Mouse (Mus musculus) splenic B cell, adult 2 months (primary cell): ENCODE results near the gene Glrb.

Experiments used
- DNase-seq: peaks from one replicate; pipeline ENCODE4 v3.0.0-alpha.2; 2011; ENCODE audit warnings: low read depth, low spot score
- H3K27me3 ChIP-seq: 2 replicates; pipeline ENCODE4 v1.6.1; 2012; ENCODE audit warnings: mild to moderate bottlenecking, low read length, moderate library complexity, mixed read lengths; ENCODE audit not compliant: control insufficient read depth, poor library complexity, insufficient read depth, severe bottlenecking
- H3K36me3 ChIP-seq: 2 replicates; pipeline ENCODE4 v1.6.1; 2012; ENCODE audit warnings: mild to moderate bottlenecking, low read length, moderate library complexity, mixed read lengths; ENCODE audit not compliant: control insufficient read depth, poor library complexity, insufficient read depth, severe bottlenecking

Gene Glrb

GRCm38 (mm10) chr3:80871472-80872171, 41.8 kb downstream of the Glrb start:
- DNase-seq, result no peak
- no peaks in the 10 kb centered on the region for H3K27me3 ChIP-seq
- no peaks in the 10 kb centered on the region for H3K36me3 ChIP-seq

GRCm38 (mm10) chr3:80867328-80867727, 46.1 kb downstream of the Glrb start:
- Histone ChIP-seq H3K27me3 (no peaks in the 10 kb centered on the region), H3K36me3 (no peaks in the 10 kb centered on the region)
- DNase-seq, result no peak

GRCm38 (mm10) chr3:80852912-80853507, 60.5 kb downstream of the Glrb start:
- no peaks in the 10 kb centered on the region for H3K27me3 ChIP-seq
- DNase-seq, result no peak
- no peaks in the 10 kb centered on the region for H3K36me3 ChIP-seq

DNA sequence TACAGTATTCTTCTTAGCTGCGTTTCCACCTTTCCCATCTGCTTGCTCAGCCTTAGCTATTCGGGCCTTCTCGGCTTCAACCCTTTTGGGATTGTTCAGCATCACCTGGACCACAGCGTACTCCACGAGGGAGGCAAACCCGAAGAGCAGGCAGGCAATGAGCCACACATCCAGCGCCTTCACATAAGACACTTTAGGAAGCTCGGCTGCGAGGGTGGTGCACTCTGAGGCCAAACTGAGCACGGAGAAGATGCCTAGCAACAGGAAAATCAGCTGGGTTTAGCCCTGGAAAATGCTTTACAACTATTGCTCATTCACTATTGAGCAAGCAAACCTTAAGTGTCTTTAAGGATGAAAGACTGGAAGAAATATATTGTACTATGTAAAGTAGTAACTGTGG, 62.5 kb downstream of the Glrb start:
- no peak for DNase-seq
- Histone ChIP-seq H3K36me3 (no peaks in the 10 kb centered on the region), H3K27me3 (no peaks in the 10 kb centered on the region)

DNA sequence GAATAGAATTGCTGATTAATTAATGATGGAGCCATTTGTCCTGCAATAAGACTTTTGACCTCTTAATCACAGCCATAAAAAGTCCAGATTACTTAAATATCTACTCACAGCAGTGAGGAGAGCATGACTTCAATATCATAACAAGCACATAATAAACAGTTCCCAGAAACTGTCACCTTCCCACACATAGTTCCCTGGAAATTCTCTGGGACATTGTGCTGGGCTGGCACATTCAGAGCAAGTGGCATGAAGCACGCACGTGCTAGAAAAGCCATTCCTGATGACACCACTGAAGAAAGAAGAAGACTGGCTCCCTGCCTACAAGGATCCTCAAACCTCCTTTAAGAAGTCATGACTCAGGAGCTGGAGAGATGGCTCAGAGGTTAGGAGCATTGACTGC, 67.8 kb downstream of the Glrb start:
- DNase-seq, result no peak
- no peaks in the 10 kb centered on the region; the same call in 1 of the 2 replicates for H3K27me3 ChIP-seq

DNA sequence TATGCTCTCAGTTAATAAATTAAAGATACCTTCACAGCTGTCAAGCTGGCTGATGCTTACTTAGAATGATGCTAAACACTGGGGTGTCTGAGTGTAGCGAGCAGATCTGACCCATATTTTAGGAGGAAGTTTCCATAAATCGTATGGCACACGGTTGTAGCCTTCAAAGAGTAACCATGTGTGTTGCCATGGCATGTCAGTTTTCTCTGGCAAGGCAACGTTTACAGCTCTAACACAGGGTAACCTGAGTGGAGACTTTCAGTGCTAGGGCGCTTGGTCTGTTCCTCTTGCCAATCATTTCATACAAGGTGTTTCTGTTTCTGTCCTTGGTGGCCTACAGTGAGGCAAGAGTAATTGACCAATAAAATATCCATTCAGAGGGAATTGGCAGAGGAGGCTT, 73.6 kb downstream of the Glrb start:
- H3K36me3 ChIP-seq, result no peaks in the 10 kb centered on the region
- no peak for DNase-seq
- H3K27me3 ChIP-seq, result no peaks in the 10 kb centered on the region

More for the DNA sequence above, 67.8 kb downstream of the Glrb start:
- no peaks in the 10 kb centered on the region for H3K36me3 ChIP-seq

GRCm38 (mm10) chr3:80837583-80837982, 75.9 kb downstream of the Glrb start:
- Histone ChIP-seq H3K27me3 (no peaks in the 10 kb centered on the region), H3K36me3 (no peaks in the 10 kb centered on the region)
- no peak for DNase-seq

DNA sequence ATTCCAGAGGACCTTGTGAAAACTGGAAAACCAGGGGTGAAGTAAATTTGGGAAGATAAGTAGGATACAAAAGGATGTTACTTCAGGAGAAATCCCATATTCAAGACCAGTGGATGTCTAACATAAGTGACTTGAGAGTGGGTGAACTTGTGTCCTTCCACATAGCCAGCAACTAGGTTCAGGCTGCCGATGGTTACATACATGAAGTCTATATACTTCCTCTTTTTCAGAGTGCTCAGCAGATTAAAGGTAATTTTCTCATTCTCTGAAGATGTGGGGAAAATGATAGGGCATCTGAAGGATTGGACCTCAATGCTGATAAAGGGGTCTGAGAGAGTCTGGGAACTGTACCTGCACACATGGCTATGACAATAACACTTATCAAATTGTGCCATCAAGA, 89.5 kb downstream of the Glrb start:
- Histone ChIP-seq H3K27me3 (no peaks in the 10 kb centered on the region), H3K36me3 (no peaks in the 10 kb centered on the region)
- peak; percentile 56 for DNase-seq

- Histone ChIP-seq H3K27me3 (no peaks in the 10 kb centered on the region), H3K36me3 (no peaks in the 10 kb centered on the region)
- DNase-seq, result no peak
These were observed 94.8 kb downstream of the Glrb start for GRCm38 (mm10) chr3:80818619-80819018.

- no peak for DNase-seq
These were observed 99.7 kb downstream of the Glrb start for GRCm38 (mm10) chr3:80813734-80814133.

GRCm38 (mm10) chr3:80812237-80812636, 101.2 kb downstream of the Glrb start:
- Histone ChIP-seq H3K36me3 (no peaks in the 10 kb centered on the region), H3K27me3 (no peaks in the 10 kb centered on the region)
- DNase-seq, result peak; percentile 62

More at GRCm38 (mm10) chr3:80813734-80814133, 99.7 kb downstream of the Glrb start:
- Histone ChIP-seq H3K27me3 (no peaks in the 10 kb centered on the region), H3K36me3 (no peaks in the 10 kb centered on the region)

- Histone ChIP-seq H3K27me3 (no peaks in the 10 kb centered on the region; the same call in none of the 2 replicates), H3K36me3 (no peaks in the 10 kb centered on the region)
- DNase-seq, result peak; percentile 32
These were observed 108.1 kb downstream of the Glrb start for GRCm38 (mm10) chr3:80805327-80805726.

GRCm38 (mm10) chr3:80803811-80804210, 109.6 kb downstream of the Glrb start:
- no peaks in the 10 kb centered on the region for H3K36me3 ChIP-seq
- no peak for DNase-seq
- H3K27me3 ChIP-seq, result no peaks in the 10 kb centered on the region; the same call in none of the 2 replicates

GRCm38 (mm10) chr3:80803211-80803610, 110.2 kb downstream of the Glrb start:
- no peak for DNase-seq
- no peaks in the 10 kb centered on the region; the same call in none of the 2 replicates for H3K27me3 ChIP-seq
- H3K36me3 ChIP-seq, result no peaks in the 10 kb centered on the region

DNA sequence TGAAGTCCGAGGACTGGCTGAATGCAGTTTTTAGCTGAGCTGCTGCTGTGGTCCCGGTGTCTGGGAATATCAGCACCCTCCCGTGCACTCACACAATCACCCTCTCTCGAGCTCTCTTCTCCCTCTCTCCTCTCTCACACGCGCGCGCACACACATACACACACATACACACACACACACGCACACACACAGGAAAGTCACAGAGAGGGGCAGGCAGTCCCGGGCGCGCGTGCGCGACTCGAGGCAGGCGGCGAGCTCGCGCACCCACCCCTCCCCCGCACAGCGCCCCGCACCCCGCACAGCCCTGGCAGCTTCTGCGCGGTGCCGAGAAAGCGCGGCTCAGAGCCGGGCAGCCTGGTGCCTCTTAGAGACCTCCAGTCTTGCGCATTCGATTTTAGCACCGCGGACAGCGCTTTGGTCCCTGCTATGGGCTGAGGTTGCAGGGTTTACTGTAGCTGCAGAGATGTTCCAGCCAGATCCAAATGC, 110.8 kb downstream of the Glrb start, which contains the start of gene Gria2:
Gria2 (minus strand) TSS at position 240 of the 486 bp plus-strand sequence.
- Histone ChIP-seq H3K27me3 (no peaks in the 10 kb centered on the region; the same call in none of the 2 replicates), H3K36me3 (no peaks in the 10 kb centered on the region)
- peak; percentile 68 for DNase-seq
